Mouse (Mus musculus): ENCODE results near the gene Tubb1. TPM values are rescaled to one million over a fixed set of nuclear protein-coding genes. Genes with fewer than 3 reads are reported as not detected.

The Tubb1 gene
- polyA plus RNA-seq, 1 experiment from 2014 or later: 3.2 TPM

DNA sequence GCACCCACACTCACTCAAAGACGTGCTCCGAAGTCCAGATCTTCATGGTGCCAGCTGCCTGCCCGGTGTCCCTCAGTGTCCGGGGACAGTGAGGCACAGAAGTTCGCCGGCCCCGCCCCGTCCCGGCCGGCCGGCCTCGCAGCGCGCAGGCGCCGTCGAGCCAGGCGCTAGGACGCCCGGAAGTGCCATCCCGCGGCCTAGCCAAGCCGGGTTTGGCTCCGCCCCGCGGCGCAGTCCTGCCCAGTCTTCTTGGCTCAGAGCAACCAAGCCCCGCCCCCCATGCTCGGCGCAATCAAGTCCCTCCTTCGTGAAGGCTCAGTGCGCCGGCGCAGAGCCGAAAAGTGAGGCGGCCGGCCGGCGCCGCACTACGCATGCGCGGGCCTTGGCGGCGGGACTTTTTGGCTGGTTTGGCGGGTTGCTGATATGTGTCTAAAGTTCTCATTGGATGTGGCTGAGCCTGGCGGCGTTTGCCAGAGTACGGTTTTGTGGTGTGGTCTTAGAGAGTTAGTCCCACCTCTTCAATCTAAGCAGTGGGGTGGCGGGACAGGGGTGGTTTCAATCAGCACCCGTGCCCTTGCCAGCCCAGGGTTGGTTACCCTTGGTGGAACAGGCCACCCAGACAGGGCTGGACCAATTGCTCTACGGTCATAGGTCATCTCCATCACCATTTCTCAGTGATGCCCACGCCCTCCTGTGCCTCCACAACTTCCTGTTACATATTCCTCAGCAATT lies 22.5 kb downstream of the Tubb1 start, which contains the start of gene Prelid3b:
Gene Prelid3b (minus strand): TSS at position 264 of the 732 bp plus-strand sequence.
- under 1% methylated on average over 53 of the region's 53 CpGs for WGBS
- Histone ChIP-seq H3K36me3 (ENCODE audit: control insufficient read depth, insufficient read depth, low read length) (peaks cover 7% of the 10 kb centered on the region; the same call in 1 of the 2 replicates), H3K4me1 (ENCODE audit: control insufficient read depth, insufficient read depth, low read length) (peaks cover 19% of the 10 kb centered on the region), H3K27ac (ENCODE audit: low read depth, low read length) (peak within 1 kb of the TSS; percentile 71; the same call in 1 of the 2 replicates), H3K4me2 (replicated peaks; ENCODE audit: low read depth, low read length) (peak within 1 kb of the TSS; percentile 91), H3K4me3 (ENCODE audit: low read length) (peak within 1 kb of the TSS; percentile 83), H3K9me3 (ENCODE audit: control insufficient read depth, low read length) (0 out of 2 replicates have a peak, but pooled peaks cover 2% of the 10 kb centered on the region), H3K9ac (ENCODE audit: low read depth, low read length) (peak within 1 kb of the TSS; percentile 80), H3K27me3 (ENCODE audit: control insufficient read depth, insufficient read depth, low read length) (no peaks in the 10 kb centered on the region)
- ATAC-seq (ENCODE audit: low FRiP score, low TSS enrichment): peak; percentile 99

GRCm38 (mm10) chr2:174473550-174473927 lies 23.0 kb downstream of the Tubb1 start:
- Histone ChIP-seq H3K36me3 (ENCODE audit: control insufficient read depth, insufficient read depth, low read length) (peaks cover 7% of the 10 kb centered on the region; the same call in 1 of the 2 replicates), H3K27me3 (ENCODE audit: control insufficient read depth, insufficient read depth, low read length) (no peaks in the 10 kb centered on the region), H3K9me3 (ENCODE audit: control insufficient read depth, low read length) (0 out of 2 replicates have a peak, but pooled peaks cover 2% of the 10 kb centered on the region), H3K9ac (ENCODE audit: low read depth, low read length) (peak overlapping the region; percentile 51; the same call in 1 of the 2 replicates), H3K4me1 (ENCODE audit: control insufficient read depth, insufficient read depth, low read length) (peaks cover 19% of the 10 kb centered on the region), H3K27ac (ENCODE audit: low read depth, low read length) (peak overlapping the region; percentile 70; the same call in 1 of the 2 replicates), H3K4me2 (replicated peaks; ENCODE audit: low read depth, low read length) (peak overlapping the region; percentile 91), H3K4me3 (ENCODE audit: low read length) (peak overlapping the region; percentile 83)
- no peak for ATAC-seq (ENCODE audit: low FRiP score, low TSS enrichment)
- 81% methylated on average over 5 of the region's 5 CpGs for WGBS

DNA sequence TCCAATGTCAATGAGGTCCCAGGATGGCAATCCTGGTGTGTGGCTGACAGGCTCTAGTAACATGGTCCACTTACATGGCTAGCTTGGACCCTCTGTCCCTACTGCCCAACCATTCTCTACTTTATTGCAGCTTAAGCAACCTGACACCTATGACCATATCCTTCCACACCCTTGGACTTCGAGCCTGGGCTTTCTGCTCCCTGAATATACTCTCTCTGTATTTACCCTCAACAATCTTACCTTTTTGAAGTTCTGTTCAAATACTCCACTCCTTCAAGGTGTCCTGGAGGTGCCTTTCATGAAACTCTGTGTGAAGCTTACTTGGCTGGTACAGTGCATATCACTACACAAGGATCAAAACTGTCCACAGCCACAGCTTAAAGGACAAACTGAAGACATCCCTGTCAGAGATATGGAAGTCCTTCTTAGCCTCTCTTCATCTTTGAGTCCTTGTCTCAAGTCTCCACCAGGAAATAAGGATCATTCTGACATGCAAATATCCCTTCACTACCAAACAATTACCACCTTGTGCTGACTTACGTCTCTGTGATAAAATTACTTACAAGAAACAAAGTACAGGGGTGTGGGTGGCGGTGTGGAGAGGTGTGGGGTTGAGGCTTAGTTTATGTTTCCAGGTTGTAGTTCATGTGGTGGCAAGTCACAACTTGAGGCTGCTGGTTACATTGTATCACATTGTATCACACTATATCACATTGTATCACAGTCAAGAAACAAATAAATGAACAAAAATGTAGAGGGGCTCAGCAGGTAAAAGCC lies 27.2 kb downstream of the Tubb1 start:
- Histone ChIP-seq H3K9ac (ENCODE audit: low read depth, low read length) (no peak overlapping the region), H3K4me2 (replicated peaks; ENCODE audit: low read depth, low read length) (no peak overlapping the region), H3K9me3 (ENCODE audit: control insufficient read depth, low read length) (no peaks in the 10 kb centered on the region), H3K4me1 (ENCODE audit: control insufficient read depth, insufficient read depth, low read length) (peaks cover 3% of the 10 kb centered on the region; the same call in 1 of the 2 replicates), H3K27me3 (ENCODE audit: control insufficient read depth, insufficient read depth, low read length) (no peaks in the 10 kb centered on the region), H3K4me3 (ENCODE audit: low read length) (no peak overlapping the region), H3K27ac (ENCODE audit: low read depth, low read length) (no peak overlapping the region), H3K36me3 (ENCODE audit: control insufficient read depth, insufficient read depth, low read length) (no peaks in the 10 kb centered on the region)
- 60% methylated on average over 3 of the region's 3 CpGs for WGBS
- no peak for ATAC-seq (ENCODE audit: low FRiP score, low TSS enrichment)

DNA sequence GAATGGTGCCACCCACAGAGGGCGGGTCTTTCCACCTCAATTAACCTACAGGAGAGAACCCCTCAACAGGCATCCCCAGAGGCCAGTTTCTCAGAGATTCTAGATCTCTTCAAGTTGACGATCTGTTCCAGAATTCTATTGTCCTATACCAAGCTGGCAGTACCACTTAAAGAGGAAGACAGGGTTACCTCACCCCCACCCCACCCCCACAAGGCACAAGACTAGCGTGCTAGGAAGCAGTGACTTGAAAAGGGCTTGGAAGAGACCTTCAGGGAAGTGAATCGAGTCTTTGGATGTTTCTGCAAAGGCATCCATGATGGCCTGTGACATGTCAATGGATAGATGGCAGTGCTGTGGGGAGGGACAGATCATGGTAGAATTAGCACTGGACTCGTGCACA lies 28.3 kb downstream of the Tubb1 start:
- WGBS: 79% methylated on average over 5 of the region's 5 CpGs
- Histone ChIP-seq H3K4me3 (ENCODE audit: low read length) (no peak overlapping the region), H3K27ac (ENCODE audit: low read depth, low read length) (no peak overlapping the region), H3K36me3 (ENCODE audit: control insufficient read depth, insufficient read depth, low read length) (no peaks in the 10 kb centered on the region), H3K4me1 (ENCODE audit: control insufficient read depth, insufficient read depth, low read length) (no peaks in the 10 kb centered on the region), H3K9me3 (ENCODE audit: control insufficient read depth, low read length) (no peaks in the 10 kb centered on the region), H3K9ac (ENCODE audit: low read depth, low read length) (no peak overlapping the region), H3K27me3 (ENCODE audit: control insufficient read depth, insufficient read depth, low read length) (no peaks in the 10 kb centered on the region), H3K4me2 (replicated peaks; ENCODE audit: low read depth, low read length) (no peak overlapping the region)
- ATAC-seq (ENCODE audit: low FRiP score, low TSS enrichment): no peak

GRCm38 (mm10) chr2:174487005-174487404 lies 36.5 kb downstream of the Tubb1 start:
- no peaks in the 10 kb centered on the region for H3K4me1 ChIP-seq (ENCODE audit: control insufficient read depth, insufficient read depth, low read length)
- WGBS: 82% methylated on average over 5 of the region's 5 CpGs
- no peaks in the 10 kb centered on the region for H3K27me3 ChIP-seq (ENCODE audit: control insufficient read depth, insufficient read depth, low read length)
- no peaks in the 10 kb centered on the region for H3K36me3 ChIP-seq (ENCODE audit: control insufficient read depth, insufficient read depth, low read length)
- H3K9me3 ChIP-seq (ENCODE audit: control insufficient read depth, low read length): no peaks in the 10 kb centered on the region
- H3K4me2 ChIP-seq (replicated peaks; ENCODE audit: low read depth, low read length): no peak overlapping the region
- no peak for ATAC-seq (ENCODE audit: low FRiP score, low TSS enrichment)
- no peak overlapping the region for H3K27ac ChIP-seq (ENCODE audit: low read depth, low read length)
- H3K9ac ChIP-seq (ENCODE audit: low read depth, low read length): no peak overlapping the region
- no peak overlapping the region for H3K4me3 ChIP-seq (ENCODE audit: low read length)

DNA sequence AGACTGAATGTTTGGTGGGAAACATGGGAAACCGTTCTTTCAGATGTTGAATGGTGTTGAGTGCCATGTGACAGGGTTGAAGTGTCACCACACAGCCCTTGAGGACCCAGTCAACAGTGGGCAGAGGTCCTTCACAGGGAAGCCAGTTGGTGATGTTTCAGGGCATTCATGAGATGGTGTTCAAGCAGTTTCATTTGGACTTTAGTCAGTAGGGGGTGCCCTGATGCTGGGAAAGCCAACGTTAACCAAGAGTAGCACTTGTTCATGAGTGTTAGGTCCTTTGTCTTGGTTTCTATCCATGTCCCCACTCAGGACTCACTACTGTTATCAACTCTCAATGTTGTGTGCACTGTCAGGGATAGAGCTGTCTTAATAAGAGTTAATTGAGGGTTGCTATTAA lies 42.4 kb downstream of the Tubb1 start:
- Histone ChIP-seq H3K4me3 (ENCODE audit: low read length) (no peak overlapping the region), H3K4me2 (replicated peaks; ENCODE audit: low read depth, low read length) (no peak overlapping the region), H3K27ac (ENCODE audit: low read depth, low read length) (no peak overlapping the region), H3K27me3 (ENCODE audit: control insufficient read depth, insufficient read depth, low read length) (no peaks in the 10 kb centered on the region), H3K9ac (ENCODE audit: low read depth, low read length) (no peak overlapping the region), H3K36me3 (ENCODE audit: control insufficient read depth, insufficient read depth, low read length) (no peaks in the 10 kb centered on the region), H3K4me1 (ENCODE audit: control insufficient read depth, insufficient read depth, low read length) (no peaks in the 10 kb centered on the region), H3K9me3 (ENCODE audit: control insufficient read depth, low read length) (peaks cover 4% of the 10 kb centered on the region; the same call in 1 of the 2 replicates)
- ATAC-seq (ENCODE audit: low FRiP score, low TSS enrichment): no peak
- WGBS: 77% methylated on average over 2 of the region's 2 CpGs

GRCm38 (mm10) chr2:174500814-174501503 lies 50.5 kb downstream of the Tubb1 start:
- WGBS: 85% methylated on average over 14 of the region's 14 CpGs
- Histone ChIP-seq H3K36me3 (ENCODE audit: control insufficient read depth, insufficient read depth, low read length) (no peaks in the 10 kb centered on the region), H3K9ac (ENCODE audit: low read depth, low read length) (no peak overlapping the region), H3K9me3 (ENCODE audit: control insufficient read depth, low read length) (no peaks in the 10 kb centered on the region), H3K4me1 (ENCODE audit: control insufficient read depth, insufficient read depth, low read length) (0 out of 2 replicates have a peak, but pooled peaks cover 4% of the 10 kb centered on the region), H3K27me3 (ENCODE audit: control insufficient read depth, insufficient read depth, low read length) (no peaks in the 10 kb centered on the region), H3K4me3 (ENCODE audit: low read length) (no peak overlapping the region), H3K27ac (ENCODE audit: low read depth, low read length) (no peak overlapping the region), H3K4me2 (replicated peaks; ENCODE audit: low read depth, low read length) (no peak overlapping the region)
- ATAC-seq (ENCODE audit: low FRiP score, low TSS enrichment): no peak

DNA sequence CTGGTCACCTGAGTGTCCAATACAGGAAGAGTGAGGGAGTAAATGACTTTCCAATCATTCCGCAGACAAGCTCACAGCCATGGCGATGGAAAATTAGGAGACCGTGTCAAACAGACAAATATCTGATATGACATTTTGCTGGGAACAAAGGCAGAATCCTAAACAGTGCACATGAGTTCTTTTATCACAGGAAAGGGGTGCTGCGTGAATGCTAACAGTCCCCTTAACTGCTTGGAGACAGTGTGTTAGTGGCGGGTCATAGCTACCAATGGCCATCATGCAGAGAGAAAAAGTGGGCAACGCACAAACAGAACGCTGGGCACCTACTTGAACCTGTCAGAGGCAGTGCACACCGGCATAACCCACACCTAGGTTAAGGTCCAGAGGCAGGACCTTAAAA lies 51.0 kb downstream of the Tubb1 start:
- no peak for ATAC-seq (ENCODE audit: low FRiP score, low TSS enrichment)
- Histone ChIP-seq H3K36me3 (ENCODE audit: control insufficient read depth, insufficient read depth, low read length) (no peaks in the 10 kb centered on the region), H3K9me3 (ENCODE audit: control insufficient read depth, low read length) (no peaks in the 10 kb centered on the region), H3K4me3 (ENCODE audit: low read length) (no peak overlapping the region), H3K27ac (ENCODE audit: low read depth, low read length) (no peak overlapping the region), H3K9ac (ENCODE audit: low read depth, low read length) (no peak overlapping the region), H3K27me3 (ENCODE audit: control insufficient read depth, insufficient read depth, low read length) (no peaks in the 10 kb centered on the region), H3K4me1 (ENCODE audit: control insufficient read depth, insufficient read depth, low read length) (0 out of 2 replicates have a peak, but pooled peaks cover 4% of the 10 kb centered on the region), H3K4me2 (replicated peaks; ENCODE audit: low read depth, low read length) (no peak overlapping the region)
- WGBS: 91% methylated on average over 8 of the region's 8 CpGs
